In the genomic region with DNA sequence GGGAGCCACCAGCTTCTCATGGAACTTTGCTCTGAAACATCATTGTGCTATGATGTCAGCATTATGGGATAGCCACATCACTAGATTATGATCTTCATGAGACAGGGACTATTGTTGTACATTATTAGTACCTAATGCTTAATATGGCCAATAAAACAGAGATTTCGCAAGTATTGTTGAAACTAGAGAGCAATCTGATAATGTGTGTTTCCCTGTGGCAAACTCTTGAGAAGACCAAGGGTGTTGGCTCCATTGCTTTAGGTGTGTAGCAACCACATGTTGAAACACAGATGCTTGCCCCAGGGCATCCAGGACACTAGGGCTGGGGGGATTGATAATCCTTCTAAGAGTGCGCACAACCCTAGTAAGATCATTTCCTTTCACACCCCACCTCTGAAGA, we compare ENCODE assay signal across 35 mouse cellular contexts.
"Had no signal": no experiment of that assay in that cellular context is flagged by ENCODE, and none has a peak within 500 bp of the region (broad histone marks: within the 10 kb centered on the region; RNA-seq: fewer than 3 reads in every experiment).

No protein-coding gene starts in this region.

- H3K9me3 ChIP-seq: heart, embryonic 10.5 days; heart, embryonic 12.5 days; heart, embryonic 13.5 days; heart, embryonic 15.5 days; hindbrain, embryonic 10.5 days; hindbrain, embryonic 12.5 days; hindbrain, embryonic 13.5 days; hindbrain, embryonic 15.5 days; intestine, embryonic 15.5 days; kidney, embryonic 15.5 days had no signal

- H3K4me2 ChIP-seq: heart, embryonic 11.5 days; heart, embryonic 12.5 days; heart, embryonic 13.5 days; heart, embryonic 15.5 days; hindbrain, embryonic 12.5 days; hindbrain, embryonic 13.5 days; hindbrain, embryonic 14.5 days; hindbrain, embryonic 15.5 days; intestine, embryonic 15.5 days; kidney, embryonic 15.5 days had no signal

- H3K9ac ChIP-seq: heart, embryonic 12.5 days; heart, embryonic 13.5 days; heart, embryonic 15.5 days; hindbrain, embryonic 12.5 days; hindbrain, embryonic 13.5 days; hindbrain, embryonic 14.5 days; hindbrain, embryonic 15.5 days; intestine, embryonic 15.5 days; kidney, embryonic 15.5 days had no signal

- H3K4me3 ChIP-seq: heart, embryonic 10.5 days; heart, embryonic 12.5 days; heart, embryonic 13.5 days; heart, embryonic 15.5 days; hindbrain, embryonic 10.5 days; hindbrain, embryonic 12.5 days; hindbrain, embryonic 13.5 days; hindbrain, embryonic 15.5 days; intestine, embryonic 15.5 days; kidney, embryonic 15.5 days; layer of hippocampus, adult 2 months had no signal

- H3K36me3 ChIP-seq: heart, embryonic 10.5 days; heart, embryonic 12.5 days; heart, embryonic 13.5 days; heart, embryonic 15.5 days; hindbrain, embryonic 10.5 days; hindbrain, embryonic 12.5 days; hindbrain, embryonic 13.5 days; hindbrain, embryonic 15.5 days; intestine, embryonic 15.5 days; kidney, embryonic 15.5 days had no signal

- H3K27me3 ChIP-seq: heart, embryonic 12.5 days; heart, embryonic 13.5 days; heart, embryonic 15.5 days; hindbrain, embryonic 12.5 days; hindbrain, embryonic 13.5 days; hindbrain, embryonic 15.5 days; intestine, embryonic 15.5 days; kidney, embryonic 15.5 days had no signal

- ATAC-seq: hindbrain, embryonic 16.5 days; hindbrain, postnatal 0 days; inflammation-experienced regulatory T-cells, adult 6 months; intestine, embryonic 15.5 days; intestine, embryonic 16.5 days; intestine, postnatal 0 days had no signal

- H3K27ac ChIP-seq: heart, embryonic 10.5 days; heart, embryonic 13.5 days; heart, embryonic 15.5 days; hindbrain, embryonic 10.5 days; hindbrain, embryonic 12.5 days; hindbrain, embryonic 13.5 days; hindbrain, embryonic 14.5 days; hindbrain, embryonic 15.5 days; hindbrain, postnatal 0 days; intestine, embryonic 15.5 days; kidney, embryonic 15.5 days; kidney, postnatal 0 days; layer of hippocampus, adult 2 months had no signal

- H3K4me1 ChIP-seq: heart, embryonic 10.5 days; heart, embryonic 12.5 days; heart, embryonic 15.5 days; hindbrain, embryonic 10.5 days; hindbrain, embryonic 12.5 days; hindbrain, embryonic 13.5 days; hindbrain, embryonic 15.5 days; intestine, embryonic 15.5 days; kidney, embryonic 15.5 days had no signal

- DNase-seq: heart, postnatal 10 days; heart, postnatal 14 days; heart, postnatal 36 days; heart, postnatal 4 days; kidney, adult 11 months; kidney, adult 18-20 months; kidney, adult 2 months; kidney, adult 8-10 months; kidney, adult 9 months; kidney, postnatal 10 days; kidney, postnatal 14 days; kidney, postnatal 25 days; kidney, postnatal 36 days; kidney, postnatal 4 days; layer of hippocampus, adult 9-11 months; layer of hippocampus, postnatal 36 days had no signal
